Mouse (Mus musculus): ENCODE measurements at regions not wholly inside any gene's neighbourhood (a gene's known extent, or its start where the extent isn't known, plus 50 kb on each side); places are given as distances from the start of the nearest gene placed in this dataset.
A peak's percentile ranks its signal among the peaks of the same experiment; 100 is the strongest.

DNA sequence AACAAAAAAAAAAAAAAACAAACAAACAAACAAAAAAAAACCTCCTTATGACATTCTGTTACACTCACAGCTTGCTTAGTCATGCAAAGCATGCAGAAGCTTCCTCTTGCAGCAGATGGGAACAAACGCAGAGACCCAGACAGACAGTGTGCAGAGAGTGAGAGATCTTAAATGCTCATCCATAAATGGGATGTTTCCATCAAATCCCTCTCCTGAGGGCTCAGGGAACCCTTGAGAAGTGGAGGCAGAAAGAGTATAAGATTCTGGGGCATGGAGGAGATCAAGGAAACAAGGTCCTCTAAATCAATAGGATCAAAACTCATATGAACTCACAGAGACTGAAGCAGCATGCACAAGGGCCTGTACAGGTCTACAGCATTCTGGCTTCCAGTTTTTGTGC lies 52.5 kb downstream of the Adm start:
- DNase-seq (ENCODE audit: low spot score in 2 of 2) = no peak

DNA sequence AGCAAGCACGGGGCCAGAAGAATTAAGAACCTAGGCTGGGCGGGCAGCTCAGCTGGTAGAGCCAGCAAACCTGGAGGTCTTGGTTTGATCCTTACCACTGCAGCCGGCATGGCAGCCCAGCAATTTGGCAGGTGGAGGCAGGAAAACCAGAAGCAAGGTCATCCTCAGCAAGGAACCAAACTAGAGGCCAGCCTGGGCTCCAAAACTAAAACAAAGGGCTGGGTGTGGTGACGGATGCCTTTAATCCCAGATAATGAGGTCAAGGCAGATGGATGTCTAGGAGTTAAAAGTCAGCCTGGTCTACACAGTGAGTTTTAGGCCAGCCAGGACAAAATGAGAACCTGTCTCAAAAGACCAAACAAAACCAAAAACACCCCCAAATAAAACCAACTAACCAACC lies 55.5 kb downstream of the Adm start:
- no peak for DNase-seq (ENCODE audit: low spot score in 2 of 2)

DNA sequence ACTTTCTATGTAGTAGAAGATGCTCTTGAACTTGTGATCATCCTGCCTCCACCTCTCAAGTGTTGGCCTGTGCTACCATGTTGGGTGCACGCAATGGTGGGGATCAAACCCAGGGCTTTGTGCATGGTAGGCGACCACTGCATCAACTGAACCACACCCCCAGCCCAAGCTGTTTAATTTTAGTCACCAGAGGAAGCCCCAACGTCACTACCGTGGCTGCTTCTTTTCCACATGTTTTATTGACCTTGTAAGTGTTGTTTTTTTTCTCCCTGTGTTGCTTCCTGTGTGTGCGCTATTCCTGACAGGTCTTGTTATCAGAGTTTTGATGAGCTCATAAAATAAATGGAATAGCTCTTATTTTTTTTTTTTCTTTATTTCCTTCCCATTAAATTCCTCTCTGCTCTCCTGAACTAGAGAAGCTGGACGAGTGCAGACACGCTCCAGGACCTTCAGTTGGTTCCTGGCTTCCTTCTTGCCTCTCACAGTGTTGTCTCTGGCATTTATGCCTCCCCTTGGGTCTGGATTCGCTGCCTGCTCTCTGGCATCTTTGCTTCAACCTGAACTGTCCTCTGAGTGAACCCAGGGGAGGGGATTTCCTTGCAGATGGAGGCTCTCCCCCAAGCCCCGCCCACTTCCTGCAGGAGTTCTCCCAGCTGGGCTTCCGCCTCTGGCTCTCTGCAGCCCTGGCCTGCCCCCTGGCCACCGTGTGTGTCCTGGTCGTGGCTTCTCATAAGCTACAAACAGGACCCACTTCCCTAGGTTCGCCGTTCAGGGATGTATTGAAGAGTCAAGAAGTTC lies 61.6 kb downstream of the Adm start:
- no peak for DNase-seq (ENCODE audit: low spot score in 2 of 2)

DNA sequence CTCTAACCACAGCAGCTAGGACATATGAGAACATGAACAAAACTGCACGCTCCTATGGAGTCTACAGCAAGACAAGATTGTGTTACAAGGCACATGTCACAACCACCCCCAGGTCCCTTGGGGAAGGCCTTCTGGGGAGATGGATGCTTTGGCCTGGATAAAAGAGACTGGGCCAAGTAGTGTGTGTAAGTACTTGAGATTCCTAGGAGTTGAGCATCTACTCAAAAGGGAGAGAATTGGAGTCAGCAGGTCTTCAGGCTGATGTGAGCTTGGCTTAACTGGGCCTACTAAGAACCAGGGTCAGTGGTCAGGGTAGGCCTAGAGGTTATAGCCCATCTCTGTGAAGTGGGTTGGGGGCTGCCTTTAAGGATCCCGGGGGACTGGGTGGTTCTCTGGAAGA lies 62.8 kb downstream of the Adm start:
- DNase-seq (ENCODE audit: low spot score in 2 of 2) = no peak

DNA sequence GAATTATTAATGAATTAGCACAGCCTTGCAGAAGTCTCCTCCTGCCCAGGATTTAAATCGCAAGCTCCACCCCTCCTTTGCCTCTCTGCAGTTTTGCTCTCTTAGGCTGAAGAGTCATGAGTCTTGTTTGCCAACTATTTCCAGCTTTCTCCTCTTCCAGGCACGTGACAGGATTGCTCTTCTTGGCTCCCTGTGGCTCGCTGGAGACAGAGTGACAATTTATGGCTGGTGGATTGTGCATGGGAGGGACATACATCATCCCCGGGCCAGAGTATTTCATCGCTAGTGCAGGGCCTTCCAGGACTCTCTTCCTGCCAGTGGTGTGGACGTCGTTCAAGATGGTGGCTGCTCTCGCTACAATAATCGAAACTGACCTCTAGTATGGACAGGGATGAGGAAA lies 63.4 kb downstream of the Adm start:
- no peak for DNase-seq (ENCODE audit: low spot score in 2 of 2)

DNA sequence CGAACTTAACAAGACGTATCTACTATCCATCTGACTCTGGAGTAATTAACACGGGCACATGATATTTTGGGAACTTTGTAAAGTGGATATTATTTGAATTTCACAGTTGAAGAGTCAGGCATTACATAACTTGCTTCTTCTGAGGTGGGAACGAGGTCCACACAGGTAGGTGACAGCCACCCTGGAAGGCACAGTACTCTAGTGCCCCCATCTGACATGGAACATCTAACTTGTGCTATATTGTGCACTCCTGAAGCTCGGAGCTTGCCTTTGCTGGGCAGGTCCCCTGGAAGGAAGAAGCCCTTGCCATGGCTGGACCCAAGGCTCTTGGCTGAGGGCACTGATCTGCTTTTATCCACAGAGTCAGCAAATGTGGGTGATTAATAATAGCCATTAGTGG lies 66.8 kb downstream of the Adm start:
- DNase-seq (ENCODE audit: low spot score in 2 of 2) = no peak

DNA sequence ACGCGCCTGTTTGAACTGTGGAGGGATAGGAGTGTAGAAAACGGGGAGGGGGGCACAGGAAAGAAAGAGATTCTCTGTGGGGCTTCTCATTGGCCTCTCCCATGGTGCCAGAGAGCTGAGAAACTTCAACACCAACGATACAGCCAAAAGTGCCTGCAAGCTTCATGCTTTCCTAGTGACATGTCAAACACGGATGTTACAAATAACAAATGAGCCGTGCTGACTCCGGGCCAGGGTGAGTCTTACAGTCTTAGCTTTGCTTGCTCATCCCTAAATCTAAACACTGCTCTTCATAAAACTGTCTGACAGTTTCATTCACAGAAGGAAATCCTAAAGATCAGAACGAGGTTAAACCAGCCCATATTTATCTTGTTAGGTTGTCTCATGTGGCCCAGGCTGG lies 68.3 kb downstream of the Adm start:
- no peak for DNase-seq (ENCODE audit: low spot score in 2 of 2)

DNA sequence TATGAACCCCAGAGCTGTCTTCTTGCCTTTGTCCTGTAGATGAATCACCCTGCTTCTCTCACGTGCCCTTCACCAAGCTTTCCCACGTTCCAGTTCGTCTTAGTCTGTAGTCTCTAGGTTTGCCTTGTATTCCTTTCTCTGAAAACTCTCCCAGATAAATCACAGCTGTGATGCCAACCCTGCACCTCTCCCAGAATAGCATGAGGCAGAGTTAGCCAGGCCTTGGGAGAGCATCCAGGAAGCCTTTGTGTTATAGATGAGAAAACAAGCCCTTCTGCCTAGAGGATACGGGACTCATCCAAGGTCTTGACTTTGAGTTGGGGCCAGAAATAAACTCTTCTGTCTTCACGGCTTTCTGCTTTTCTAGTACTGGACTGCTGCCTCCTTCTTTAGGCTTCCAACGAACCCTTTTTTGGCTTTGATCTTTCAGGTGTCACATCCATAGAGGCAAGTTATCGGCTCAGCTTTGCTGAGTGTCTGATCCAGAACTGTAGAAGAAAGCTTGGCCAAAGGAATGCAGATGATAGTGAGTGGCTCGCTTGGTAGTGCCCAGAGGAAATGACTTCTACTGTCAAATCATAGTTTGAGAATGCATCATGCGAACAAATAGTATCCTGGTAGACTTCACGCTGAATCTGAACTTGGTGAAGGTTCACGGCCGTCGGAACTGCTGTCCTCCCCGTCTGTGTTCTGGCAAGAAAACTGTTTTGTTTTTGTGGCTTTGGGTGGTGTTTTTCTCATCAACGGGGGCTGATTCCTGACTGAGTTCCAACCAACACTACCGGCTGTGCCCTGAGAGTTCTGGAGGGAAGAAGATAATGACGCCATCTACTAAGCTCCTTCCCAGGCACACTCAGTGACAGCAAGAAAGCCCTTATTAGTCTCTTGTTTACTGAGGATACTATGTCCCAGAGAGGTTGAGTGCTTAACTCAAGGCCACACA lies 69.5 kb upstream of the Ampd3 start:
- DNase-seq (ENCODE audit: low spot score in 2 of 2) = no peak

DNA sequence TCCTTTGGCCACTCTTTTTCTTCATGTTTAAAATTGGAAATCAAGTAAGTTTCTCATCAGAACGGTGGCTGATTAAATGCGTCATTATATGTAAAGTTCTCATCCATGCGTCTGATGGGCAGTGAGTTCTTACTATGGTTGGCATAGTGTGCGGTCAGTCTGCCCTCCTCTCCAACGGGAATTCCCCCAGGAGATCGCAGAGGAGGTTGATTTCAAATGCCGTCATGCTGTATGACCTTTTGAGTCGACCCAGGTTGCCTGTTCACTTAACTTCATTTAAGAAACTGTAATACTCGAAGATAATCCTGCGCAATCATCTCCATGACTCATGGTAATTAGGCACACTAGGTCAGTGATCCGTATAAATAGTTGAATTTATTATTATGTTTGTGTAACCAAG lies 68.4 kb upstream of the Ampd3 start:
- DNase-seq (ENCODE audit: low spot score in 2 of 2) = no peak

DNA sequence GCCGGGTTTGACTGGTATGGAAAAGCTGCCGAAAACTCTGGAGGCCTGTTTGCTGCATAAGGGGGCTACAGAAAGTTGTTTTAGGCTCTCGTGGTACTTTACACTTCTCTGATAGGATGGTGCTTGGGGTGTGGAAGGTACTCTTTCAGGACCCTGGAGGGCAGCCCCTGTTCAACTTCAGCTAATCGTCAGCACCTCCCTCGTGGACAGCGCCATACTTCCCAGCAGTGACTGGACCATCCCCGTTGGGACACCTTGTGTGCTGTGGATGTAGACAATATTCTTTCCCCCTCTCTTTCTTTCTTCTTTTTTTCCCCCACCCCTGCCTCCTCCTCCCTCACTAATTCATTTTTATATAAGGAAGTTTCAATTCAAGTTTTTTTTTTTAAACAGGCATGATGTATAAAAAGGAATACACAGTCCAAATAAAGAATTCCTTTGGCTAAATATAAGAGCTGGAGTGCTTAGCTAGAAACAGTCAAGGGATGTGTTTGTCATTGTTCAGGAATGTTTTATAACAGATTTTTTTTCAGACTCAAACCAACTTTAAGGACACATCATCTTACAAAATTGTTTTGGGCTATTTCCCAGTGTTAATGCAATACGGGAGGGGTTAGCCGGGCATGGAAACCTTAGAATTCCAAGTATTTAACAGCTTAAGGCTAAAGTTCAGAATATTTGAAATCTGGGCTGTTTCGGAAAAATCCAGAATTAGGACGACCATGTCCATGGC lies 66.2 kb upstream of the Ampd3 start:
- DNase-seq (ENCODE audit: low spot score in 2 of 2) = no peak

DNA sequence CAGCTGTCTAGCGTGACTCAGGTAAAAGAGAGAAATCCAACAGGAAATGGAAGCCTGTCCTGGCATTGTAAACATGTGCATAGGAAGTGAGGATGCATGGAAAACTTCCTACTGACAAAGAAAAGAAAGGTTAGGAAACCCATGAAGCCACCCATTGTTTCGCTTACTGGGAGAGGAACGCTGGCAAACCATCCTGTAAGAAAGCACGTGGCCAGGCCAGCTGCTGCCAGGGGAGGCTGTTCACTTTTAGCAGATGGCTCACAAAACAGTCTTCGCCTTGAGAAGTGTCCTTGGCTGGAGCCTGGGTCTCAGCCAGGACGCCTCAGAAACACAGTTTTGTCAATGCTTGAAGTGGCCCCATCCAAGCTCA lies 65.6 kb upstream of the Ampd3 start:
- peak in 1 of 2 experiments; percentile 50 for DNase-seq (ENCODE audit: low spot score in 2 of 2)

DNA sequence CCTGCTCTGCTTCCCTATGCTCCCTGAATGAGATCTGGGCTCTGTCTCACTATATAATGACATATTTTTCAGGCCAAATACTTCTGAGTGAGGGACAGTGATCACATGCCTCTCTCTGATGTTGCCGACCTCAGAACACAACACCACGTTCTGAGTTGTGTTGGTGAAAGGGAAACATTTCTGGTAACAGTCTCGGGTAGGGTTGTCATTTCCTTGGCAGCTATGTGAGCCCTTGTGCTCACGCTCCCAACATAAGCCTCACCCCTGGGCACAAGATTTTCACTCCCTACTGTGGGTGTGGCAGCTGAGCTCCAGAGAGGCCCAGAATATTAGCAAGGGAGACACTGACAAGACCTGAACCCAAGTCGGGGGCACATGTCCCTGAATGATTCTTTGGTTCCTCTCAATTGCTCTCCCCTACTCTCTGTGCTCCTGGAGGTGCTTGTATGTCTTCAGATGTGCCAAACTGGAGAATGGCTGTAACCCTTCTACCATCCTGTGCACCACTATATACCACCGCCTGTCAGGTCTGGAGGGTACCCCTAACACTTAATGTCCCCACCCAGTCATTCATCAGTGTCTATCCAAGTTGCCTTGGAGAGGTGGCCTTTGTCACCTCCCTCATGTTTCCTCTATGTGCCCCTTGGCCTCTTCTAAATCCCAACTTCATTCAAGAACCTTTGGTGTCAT lies 62.5 kb upstream of the Ampd3 start:
- DNase-seq (ENCODE audit: low spot score in 2 of 2) = no peak

DNA sequence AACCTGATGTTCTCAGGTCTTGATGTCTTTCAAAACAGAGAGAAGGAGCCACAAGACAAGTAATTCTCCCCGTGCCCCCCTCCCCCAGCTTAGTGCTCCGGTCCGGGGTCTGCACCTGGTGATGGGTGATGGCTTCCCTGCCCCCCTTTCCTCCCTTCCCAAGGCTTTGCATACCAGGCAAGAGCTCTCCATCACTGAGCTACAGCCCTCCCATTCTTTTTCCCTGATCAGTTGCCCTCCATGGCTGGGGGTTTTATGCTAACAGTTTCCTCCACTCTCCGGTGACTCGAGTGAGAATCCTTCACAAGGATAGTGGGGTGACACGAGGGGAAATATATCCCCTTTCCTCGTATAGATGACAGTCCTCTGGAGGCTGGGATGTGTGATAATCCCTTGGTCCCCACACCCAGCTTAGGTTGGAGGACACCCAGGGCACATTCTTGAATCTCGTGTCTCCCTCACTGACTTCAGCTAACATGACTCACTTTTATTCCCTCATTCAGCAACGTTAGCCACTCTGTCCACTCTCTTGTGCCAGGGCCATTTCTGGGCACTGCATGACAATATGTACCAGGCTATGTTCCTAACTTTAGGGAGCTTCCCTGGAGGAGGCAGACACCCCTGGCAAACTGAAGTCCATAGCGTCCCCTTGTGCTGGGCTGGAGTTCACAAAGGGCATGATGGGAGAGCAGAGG lies 61.9 kb upstream of the Ampd3 start:
- DNase-seq (ENCODE audit: low spot score in 2 of 2) = no peak

DNA sequence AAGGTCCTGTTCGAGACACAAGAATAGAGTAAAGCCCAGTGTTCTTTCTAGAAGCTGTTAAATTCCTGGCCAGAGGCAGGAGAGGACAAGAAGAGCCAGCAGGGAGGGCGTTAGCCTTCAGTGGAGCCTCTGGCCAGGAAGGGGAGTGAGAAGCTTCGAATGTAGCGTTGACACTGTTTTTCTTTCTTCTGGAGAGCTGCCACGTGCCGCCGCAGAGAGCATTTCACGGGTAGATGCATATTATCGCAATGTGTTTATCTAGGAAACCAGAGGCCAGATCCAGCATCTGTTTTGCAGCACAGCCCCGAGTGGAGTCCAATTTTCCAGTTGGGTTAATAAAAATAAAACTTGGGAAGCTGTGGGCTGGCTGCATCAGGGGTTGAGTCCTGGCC lies 61.3 kb upstream of the Ampd3 start:
- DNase-seq (ENCODE audit: low spot score in 2 of 2) = no peak

DNA sequence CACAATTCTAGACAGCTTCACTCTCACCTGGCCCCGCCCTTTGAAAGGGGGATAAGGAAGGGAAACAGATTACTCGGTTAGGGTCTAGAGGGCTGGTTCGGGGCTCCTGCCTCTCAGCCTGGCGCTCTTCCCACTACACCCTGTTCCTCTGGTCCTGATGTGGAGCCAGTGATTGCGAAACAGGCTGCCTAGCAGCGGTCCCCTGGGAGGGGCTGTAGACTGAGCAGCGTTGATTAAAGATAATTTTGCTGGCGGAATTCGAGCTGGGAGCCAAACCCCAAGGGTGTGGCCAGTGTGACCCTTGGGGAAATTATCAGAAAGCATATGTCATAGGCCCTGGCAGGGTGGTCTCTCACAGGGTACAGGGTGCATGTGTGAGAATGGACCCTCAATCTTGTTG lies 59.9 kb upstream of the Ampd3 start:
- DNase-seq (ENCODE audit: low spot score in 2 of 2) = no peak

DNA sequence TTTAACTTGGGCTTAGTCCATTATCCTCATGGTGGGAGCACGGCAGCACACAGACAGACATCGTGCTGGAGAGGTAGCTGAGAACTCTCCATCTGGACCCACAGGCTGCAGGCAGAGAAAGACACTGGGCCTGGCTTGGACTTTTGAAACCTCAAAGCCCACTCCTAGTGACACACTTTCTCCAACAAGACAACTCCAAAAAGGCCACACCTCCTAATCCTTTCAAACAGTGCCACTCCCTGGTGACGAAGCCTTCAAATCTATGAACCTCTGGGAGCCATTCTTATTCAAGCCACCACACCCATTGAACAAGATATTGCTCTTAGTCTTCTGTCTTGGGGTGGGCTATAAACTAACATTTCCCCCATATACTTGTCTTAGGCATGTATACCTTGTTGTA lies 59.2 kb upstream of the Ampd3 start:
- DNase-seq (ENCODE audit: low spot score in 2 of 2) = no peak

DNA sequence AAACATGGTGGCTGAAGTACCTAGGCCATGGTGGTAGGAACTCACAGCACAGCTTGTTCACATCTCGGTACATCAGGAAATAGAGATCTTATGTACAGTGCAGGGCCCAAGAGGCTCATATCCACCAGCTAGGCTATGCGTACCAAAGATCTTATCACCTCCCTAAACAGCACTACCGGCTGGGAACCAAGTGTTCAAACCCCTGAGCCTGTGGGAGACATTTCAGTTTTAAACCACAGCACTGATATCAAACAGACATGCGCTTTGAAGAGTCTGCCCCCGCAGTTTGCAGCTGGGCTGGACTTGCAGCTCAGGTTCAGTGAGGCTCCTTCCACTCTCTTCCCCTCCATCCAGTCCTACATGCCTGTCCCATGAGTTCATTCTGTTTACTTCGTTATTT lies 58.4 kb upstream of the Ampd3 start:
- no peak for DNase-seq (ENCODE audit: low spot score in 2 of 2)

DNA sequence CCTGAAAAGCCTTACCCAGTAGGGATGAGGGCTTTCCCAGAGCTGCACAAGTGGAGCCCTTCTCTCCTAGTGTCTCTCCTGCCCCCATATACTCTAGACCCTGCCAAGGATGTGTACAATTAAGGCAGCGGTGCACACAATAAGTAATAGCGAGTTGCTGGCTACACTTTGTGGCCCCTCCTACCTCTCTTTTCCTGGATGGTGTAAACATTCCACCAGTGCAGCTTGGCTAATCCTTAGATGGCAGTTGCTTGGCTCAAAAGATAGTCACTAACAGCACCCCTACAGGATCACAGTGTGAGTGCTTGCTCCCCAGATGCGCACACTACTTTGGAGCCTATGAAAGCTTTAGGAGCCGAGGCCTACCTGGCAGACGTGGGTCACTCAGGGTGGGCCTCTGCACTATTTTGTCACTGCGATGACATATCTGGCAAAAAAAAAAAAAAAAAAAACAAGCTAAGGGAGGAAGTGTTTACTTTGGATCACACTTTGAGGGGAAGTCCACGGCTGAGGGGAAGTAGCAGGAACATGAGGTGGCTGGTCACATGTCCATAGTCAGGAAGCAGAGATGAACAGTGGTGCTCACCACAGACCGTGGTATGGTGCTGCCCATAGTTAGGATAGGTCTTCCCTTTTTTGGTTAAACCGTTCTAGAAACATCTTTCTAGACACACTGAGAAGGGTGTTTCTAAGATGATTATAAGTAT lies 57.6 kb upstream of the Ampd3 start:
- DNase-seq (ENCODE audit: low spot score in 2 of 2) = no peak

DNA sequence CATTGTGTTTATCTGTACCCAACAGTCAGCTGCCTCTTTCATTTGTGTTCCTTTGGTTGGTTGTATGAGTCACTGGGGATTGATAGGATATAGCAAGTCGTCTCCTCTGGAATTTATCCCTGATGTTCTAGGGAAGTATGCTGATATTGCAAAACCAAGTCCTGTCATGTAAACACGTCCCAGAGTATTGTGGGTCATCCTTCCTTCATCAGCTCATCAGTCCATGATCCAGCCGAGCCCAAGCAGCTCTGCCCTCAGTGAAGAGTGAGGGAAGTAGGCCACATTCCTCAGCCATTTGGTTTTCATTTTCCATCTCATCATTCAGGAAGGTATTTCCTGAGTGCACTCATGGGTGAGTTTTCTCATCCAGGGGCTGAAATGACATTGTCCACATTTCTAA lies 54.3 kb upstream of the Ampd3 start:
- no peak for DNase-seq (ENCODE audit: low spot score in 2 of 2)

DNA sequence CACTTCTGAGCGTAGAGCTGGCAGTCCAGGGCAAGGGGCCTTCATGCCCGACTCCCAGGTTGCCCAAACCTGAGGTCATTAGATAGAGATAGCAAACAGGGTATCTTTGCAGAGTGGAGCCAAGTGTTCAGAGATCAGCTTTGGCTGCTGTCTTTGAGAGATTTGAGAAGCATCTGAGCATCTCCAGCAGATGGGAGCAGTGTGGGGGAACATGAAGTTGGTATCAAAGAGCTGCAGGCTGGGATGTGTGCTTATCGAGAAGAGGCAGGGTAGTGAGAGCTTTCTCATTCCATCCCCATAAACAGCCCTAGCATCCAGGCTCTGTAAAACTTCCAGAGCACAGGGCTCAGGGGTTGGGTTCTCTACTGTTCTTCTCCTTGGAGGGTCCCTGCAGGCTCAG lies 52.9 kb upstream of the Ampd3 start:
- DNase-seq (ENCODE audit: low spot score in 2 of 2) = no peak
